8 mouse cellular contexts compared by ENCODE assay signal in genomic region chr1:162570931-162571601, GRCm38 (mm10). TPM values are rescaled to one million over a fixed set of nuclear protein-coding genes. Genes with fewer than 3 reads are reported as not detected.
DNase-seq lines count a peak whose midpoint lies in the region; ATAC-seq lines count a peak whose summit lies in the region.

No protein-coding gene starts in this region.

- intact Hi-C loops in left cerebral cortex, postnatal 14 days (cut with DNase I): no loop called here

- peak overlapping the region; percentile 89 for H3K4me3 ChIP-seq in hindbrain, embryonic 12.5 days

- H3K9me3 ChIP-seq in hindbrain, embryonic 12.5 days (replicated peaks): no peaks in the 10 kb centered on the region

- H3K4me2 ChIP-seq in hindbrain, embryonic 12.5 days (replicated peaks): peak overlapping the region; percentile 77

- DNase-seq in frontal cortex, postnatal 10 days (ENCODE audit: low spot score in 2 of 2): no peak
- peak; percentile 12 for DNase-seq in Muller cell, postnatal 12 days (ENCODE audit: inconsistent ontology term)
- DNase-seq in left cerebral cortex, postnatal 14 days (ENCODE audit: low spot score in 2 of 2): peak; percentile 64
- peak; percentile 89 for DNase-seq in splenic B cell, adult 2 months (ENCODE audit: low read depth, low spot score)

- H3K27me3 ChIP-seq in hindbrain, embryonic 12.5 days: no peaks in the 10 kb centered on the region
- no peaks in the 10 kb centered on the region for H3K27me3 ChIP-seq in splenic B cell, adult 2 months (ENCODE audit: control insufficient read depth, insufficient read depth, low read length, poor library complexity, severe bottlenecking)

- H3K4me1 ChIP-seq in hindbrain, embryonic 12.5 days: peaks cover 22% of the 10 kb centered on the region

- WGBS in hindbrain, embryonic 12.5 days: under 1% methylated on average over 46 of the region's 46 CpGs

- peak; percentile 64 for ATAC-seq in frontal cortex, adult (ENCODE audit: low TSS enrichment)
- ATAC-seq in erythroblast, adult 5-6 weeks (replicated peaks; ENCODE audit: low FRiP score, poor library complexity, severe bottlenecking): peak; percentile 42; the same call in 1 of the 2 replicates
- ATAC-seq in hindbrain, embryonic 12.5 days (ENCODE audit: low FRiP score): no peak; the same call in 1 of the 2 replicates
- peak; percentile 69 for ATAC-seq in megakaryocyte-erythroid progenitor cell, adult 5-6 weeks (replicated peaks; ENCODE audit: low FRiP score, low TSS enrichment, poor library complexity, severe bottlenecking)

- peak overlapping the region; percentile 92 for H3K27ac ChIP-seq in hindbrain, embryonic 12.5 days

- peaks cover 12% of the 10 kb centered on the region for H3K36me3 ChIP-seq in hindbrain, embryonic 12.5 days
- peaks cover 5% of the 10 kb centered on the region for H3K36me3 ChIP-seq in splenic B cell, adult 2 months (ENCODE audit: control insufficient read depth, insufficient read depth, low read length, poor library complexity, severe bottlenecking)

- H3K9ac ChIP-seq in hindbrain, embryonic 12.5 days: peak overlapping the region; percentile 94

RNA-seq across cellular contexts. Expression of gene Vamp4, which starts 0.8 kb away (rescaled TPM):
- total RNA-seq in erythroblast, adult 5-6 weeks (2015; ENCODE audit: low replicate concordance): 13.3 and 18.8 TPM in 2 replicates
- total RNA-seq in erythroblast, adult 5-6 weeks (2017; ENCODE audit: low replicate concordance): 10.1 and 11.2 TPM in 2 replicates
- polyA plus RNA-seq in hindbrain, embryonic 12.5 days (2016; fragmentation: Nextera tagmentation; extraction: Ambion mirVana): 68.4 and 74.9 TPM in 2 replicates
- total RNA-seq in left cerebral cortex, postnatal 14 days (2021): 10 to 100 TPM; 97.6 to 98.3 TPM
- total RNA-seq in megakaryocyte-erythroid progenitor cell, adult 5-6 weeks (2014; fragmentation: Nextera tagmentation): 13.2 and 15.5 TPM in 2 replicates
- total RNA-seq in megakaryocyte-erythroid progenitor cell, adult 5-6 weeks (2017): 15.9 and 19.2 TPM in 2 replicates

RNA-seq across cellular contexts. Expression of gene Mettl13, which starts 22.7 kb away (rescaled TPM):
- total RNA-seq in erythroblast, adult 5-6 weeks (2015; ENCODE audit: low replicate concordance): 0.96 and 1.0 TPM in 2 replicates
- 1.7 and 2.2 TPM in 2 replicates for total RNA-seq in erythroblast, adult 5-6 weeks (2017; ENCODE audit: low replicate concordance)
- 21.9 and 23.6 TPM in 2 replicates for polyA plus RNA-seq in hindbrain, embryonic 12.5 days (2016; fragmentation: Nextera tagmentation; extraction: Ambion mirVana)
- 10 to 100 TPM; 10.6 to 11.8 TPM for total RNA-seq in left cerebral cortex, postnatal 14 days (2021)
- total RNA-seq in megakaryocyte-erythroid progenitor cell, adult 5-6 weeks (2014; fragmentation: Nextera tagmentation): 17.3 and 22.4 TPM in 2 replicates
- total RNA-seq in megakaryocyte-erythroid progenitor cell, adult 5-6 weeks (2017): 24.9 and 29.0 TPM in 2 replicates

Comparison
In these comparisons a context has a peak if more than half of its experiments do, and no peak if none do; other contexts are left out.
1. DNase-seq: peak in Muller cell, postnatal 12 days (single experiment), left cerebral cortex, postnatal 14 days (2 of 2) and splenic B cell, adult 2 months (single experiment); none in frontal cortex, postnatal 10 days (0 of 2).
2. RNA of gene Vamp4, which starts 0.8 kb away (total RNA-seq): 97.6 to 98.3 TPM in left cerebral cortex, postnatal 14 days; 13.2 to 19.2 TPM in megakaryocyte-erythroid progenitor cell, adult 5-6 weeks and 10.1 to 18.8 TPM in erythroblast, adult 5-6 weeks; every median in the first group is over 4 times any median in the second.